Mouse (Mus musculus): Measurements from ENCODE around the gene Pah. TPM values are rescaled to one million over a fixed set of nuclear protein-coding genes. Genes with fewer than 3 reads are reported as not detected.

The Pah gene
- polyA plus RNA-seq, 1 experiment: not detected

DNA sequence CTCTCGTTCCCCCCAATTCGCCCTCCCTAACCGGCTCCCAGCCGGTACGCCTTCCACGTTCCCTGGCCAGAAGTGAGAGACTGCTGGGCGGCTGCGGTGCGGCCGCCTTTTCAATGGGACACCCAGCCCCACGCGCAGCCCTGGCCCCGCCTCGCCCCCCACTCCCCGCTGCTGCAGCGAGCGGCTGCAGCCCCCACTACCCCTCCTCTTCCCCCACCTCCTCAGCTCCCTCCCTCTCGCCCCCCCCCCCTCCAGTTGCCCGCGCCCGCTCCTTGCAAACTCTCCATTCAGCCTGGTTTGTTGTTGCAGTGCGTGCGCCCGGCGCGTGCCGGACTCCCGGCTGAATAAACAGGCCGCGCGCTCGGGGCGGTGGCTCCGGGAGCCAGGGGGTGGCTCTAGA lies 28.0 kb upstream of the Pah start, which contains the start of gene Ascl1:
Ascl1 (minus strand) TSS at position 85 of the 400 bp plus-strand sequence.
- H3K27me3 ChIP-seq (ENCODE audit: control insufficient read depth, insufficient read depth, low read length): peaks cover 18% of the 10 kb centered on the region
- under 1% methylated on average over 33 of the region's 34 CpGs for WGBS
- H3K27ac ChIP-seq (ENCODE audit: insufficient read depth, low read depth, low read length): no peak within 1 kb of the TSS
- H3K4me3 ChIP-seq (ENCODE audit: low read depth, low read length): peak within 1 kb of the TSS; percentile 39
- H3K36me3 ChIP-seq (ENCODE audit: control insufficient read depth, insufficient read depth, low read length): no peaks in the 10 kb centered on the region
- H3K4me1 ChIP-seq (ENCODE audit: control insufficient read depth, insufficient read depth, insufficient read length, low read length): no peaks in the 10 kb centered on the region
- no peak for TF ChIP-seq CTCF (IDR thresholded peaks at IDR 0.05; ENCODE audit: extremely low read depth, insufficient read length, insufficient replicate concordance, low read depth, low read length)
- TF ChIP-seq POLR2A (IDR thresholded peaks at IDR 0.05; ENCODE audit: low read depth, low read length): no peak

DNA sequence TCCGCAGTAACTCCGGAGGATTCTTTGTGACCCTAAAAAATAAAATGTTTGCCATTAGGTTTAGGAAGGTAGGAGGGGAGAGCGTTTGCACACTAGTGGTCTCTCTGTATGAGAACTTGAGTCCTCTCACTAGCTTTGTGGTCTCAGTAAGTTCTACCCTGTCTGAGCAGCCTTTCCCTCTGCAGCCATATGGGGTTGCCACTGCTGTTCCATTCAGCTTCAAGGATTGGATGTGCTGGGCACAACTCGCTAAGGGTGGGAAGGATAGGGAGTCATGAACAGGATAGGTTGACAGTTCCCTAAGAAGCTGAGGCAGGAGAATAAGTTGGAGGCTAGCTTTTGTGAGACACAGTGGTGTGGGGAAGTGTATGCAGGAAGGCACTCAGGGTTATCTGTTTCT lies 27.4 kb upstream of the Pah start:
- H3K4me1 ChIP-seq (ENCODE audit: control insufficient read depth, insufficient read depth, insufficient read length, low read length): no peaks in the 10 kb centered on the region
- H3K27ac ChIP-seq (ENCODE audit: insufficient read depth, low read depth, low read length): no peak overlapping the region
- H3K36me3 ChIP-seq (ENCODE audit: control insufficient read depth, insufficient read depth, low read length): no peaks in the 10 kb centered on the region
- 3% methylated on average over 4 of the region's 4 CpGs for WGBS
- peaks cover 16% of the 10 kb centered on the region for H3K27me3 ChIP-seq (ENCODE audit: control insufficient read depth, insufficient read depth, low read length)
- TF ChIP-seq CTCF (IDR thresholded peaks at IDR 0.05; ENCODE audit: extremely low read depth, insufficient read length, insufficient replicate concordance, low read depth, low read length): no peak
- TF ChIP-seq POLR2A (IDR thresholded peaks at IDR 0.05; ENCODE audit: low read depth, low read length): no peak
- no peak overlapping the region for H3K4me3 ChIP-seq (ENCODE audit: low read depth, low read length)

DNA sequence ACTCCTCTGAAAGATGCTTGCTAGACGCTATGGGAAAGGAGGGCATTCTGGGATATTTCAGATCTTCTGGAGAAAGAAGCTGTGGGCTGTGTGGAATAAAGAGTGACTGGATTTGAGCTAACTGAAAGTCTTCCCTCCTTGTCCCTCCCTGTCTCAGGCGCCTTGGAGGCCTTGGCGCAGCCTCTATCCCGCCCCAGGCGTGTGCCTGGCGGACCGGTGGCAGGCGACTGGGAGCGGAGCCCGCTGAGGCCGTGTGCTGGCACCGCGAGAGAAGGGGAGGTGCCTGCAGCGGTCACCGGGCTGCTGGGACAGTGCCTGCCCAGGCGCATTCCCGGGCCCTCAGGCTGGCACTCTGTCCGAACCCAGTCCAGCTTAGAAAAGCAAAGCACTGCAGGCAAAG lies 27.0 kb upstream of the Pah start:
- TF ChIP-seq POLR2A (IDR thresholded peaks at IDR 0.05; ENCODE audit: low read depth, low read length) (no peak), CTCF (IDR thresholded peaks at IDR 0.05; ENCODE audit: extremely low read depth, insufficient read length, insufficient replicate concordance, low read depth, low read length) (no peak)
- Histone ChIP-seq H3K36me3 (ENCODE audit: control insufficient read depth, insufficient read depth, low read length) (no peaks in the 10 kb centered on the region), H3K27ac (ENCODE audit: insufficient read depth, low read depth, low read length) (no peak overlapping the region), H3K4me1 (ENCODE audit: control insufficient read depth, insufficient read depth, insufficient read length, low read length) (no peaks in the 10 kb centered on the region), H3K27me3 (ENCODE audit: control insufficient read depth, insufficient read depth, low read length) (peaks cover 14% of the 10 kb centered on the region), H3K4me3 (ENCODE audit: low read depth, low read length) (no peak overlapping the region)
- 5% methylated on average over 18 of the region's 18 CpGs for WGBS

DNA sequence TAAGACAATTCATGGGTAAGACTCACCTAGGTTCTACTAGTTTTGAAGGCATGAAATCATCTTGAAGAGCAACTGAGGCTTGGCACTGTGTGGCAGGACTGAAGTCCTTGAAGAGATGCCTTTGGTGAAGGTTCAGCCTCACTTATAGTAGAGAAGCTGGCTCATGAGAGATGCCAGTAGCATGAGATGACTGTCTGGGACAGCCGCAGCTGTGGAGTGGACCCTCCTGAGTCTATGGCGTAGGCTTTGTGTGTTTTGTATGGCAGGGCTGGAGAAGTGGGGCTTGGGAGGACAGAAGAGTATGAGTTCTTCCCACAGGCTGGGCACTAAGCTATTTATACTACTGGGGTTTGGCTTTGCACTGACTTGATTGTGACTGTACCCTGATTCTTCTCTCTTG lies 24.5 kb upstream of the Pah start:
- WGBS: 86% methylated on average over 2 of the region's 2 CpGs

DNA sequence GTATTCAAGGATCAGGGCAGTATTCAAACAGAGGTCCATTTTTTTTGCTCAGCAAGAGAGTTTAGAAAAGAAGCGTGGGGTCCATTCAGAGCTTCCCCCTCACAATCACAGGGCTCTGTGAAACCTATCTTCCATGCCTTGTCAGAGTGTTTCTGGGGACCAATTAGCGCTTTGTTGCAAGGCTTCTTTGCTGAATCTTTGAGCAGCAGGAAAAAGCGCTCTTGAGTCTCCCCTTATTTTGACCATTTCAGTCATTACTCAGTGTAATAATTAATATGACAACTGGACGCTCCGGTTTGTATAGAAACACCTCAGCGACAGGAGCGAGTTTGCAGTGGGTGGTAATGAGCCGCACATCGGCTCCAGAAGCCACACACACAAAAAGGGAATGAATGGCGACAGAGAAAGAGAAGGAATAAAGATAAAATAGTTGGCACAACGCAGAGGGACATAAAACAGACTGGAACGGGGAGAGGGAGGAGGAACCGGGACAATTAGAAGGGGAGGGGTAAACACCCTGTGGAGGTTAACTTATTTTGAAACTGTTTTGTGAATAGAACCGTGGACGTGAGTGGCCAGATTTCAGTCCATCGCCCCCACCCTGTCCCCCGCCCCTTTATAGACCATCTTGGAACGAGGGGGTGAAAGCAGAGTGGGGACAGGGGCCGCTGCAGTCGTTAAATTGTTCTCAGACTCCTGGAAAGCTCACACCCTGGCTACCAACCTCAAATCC lies 20.5 kb upstream of the Pah start:
- Histone ChIP-seq H3K27me3 (ENCODE audit: control insufficient read depth, insufficient read depth, low read length) (no peaks in the 10 kb centered on the region), H3K4me1 (ENCODE audit: control insufficient read depth, insufficient read depth, insufficient read length, low read length) (no peaks in the 10 kb centered on the region), H3K4me3 (ENCODE audit: low read depth, low read length) (no peak overlapping the region), H3K36me3 (ENCODE audit: control insufficient read depth, insufficient read depth, low read length) (no peaks in the 10 kb centered on the region), H3K27ac (ENCODE audit: insufficient read depth, low read depth, low read length) (no peak overlapping the region)
- WGBS: 17% methylated on average over 20 of the region's 20 CpGs
- TF ChIP-seq CTCF (IDR thresholded peaks at IDR 0.05; ENCODE audit: extremely low read depth, insufficient read length, insufficient replicate concordance, low read depth, low read length) (no peak), POLR2A (IDR thresholded peaks at IDR 0.05; ENCODE audit: low read depth, low read length) (no peak)

More for the DNA sequence above, 24.5 kb upstream of the Pah start:
- H3K4me1 ChIP-seq (ENCODE audit: control insufficient read depth, insufficient read depth, insufficient read length, low read length): no peaks in the 10 kb centered on the region
- no peak overlapping the region for H3K4me3 ChIP-seq (ENCODE audit: low read depth, low read length)
- TF ChIP-seq CTCF (IDR thresholded peaks at IDR 0.05; ENCODE audit: extremely low read depth, insufficient read length, insufficient replicate concordance, low read depth, low read length) (no peak), POLR2A (IDR thresholded peaks at IDR 0.05; ENCODE audit: low read depth, low read length) (no peak)
- H3K27ac ChIP-seq (ENCODE audit: insufficient read depth, low read depth, low read length): no peak overlapping the region
- no peaks in the 10 kb centered on the region for H3K36me3 ChIP-seq (ENCODE audit: control insufficient read depth, insufficient read depth, low read length)
- peaks cover 12% of the 10 kb centered on the region for H3K27me3 ChIP-seq (ENCODE audit: control insufficient read depth, insufficient read depth, low read length)

DNA sequence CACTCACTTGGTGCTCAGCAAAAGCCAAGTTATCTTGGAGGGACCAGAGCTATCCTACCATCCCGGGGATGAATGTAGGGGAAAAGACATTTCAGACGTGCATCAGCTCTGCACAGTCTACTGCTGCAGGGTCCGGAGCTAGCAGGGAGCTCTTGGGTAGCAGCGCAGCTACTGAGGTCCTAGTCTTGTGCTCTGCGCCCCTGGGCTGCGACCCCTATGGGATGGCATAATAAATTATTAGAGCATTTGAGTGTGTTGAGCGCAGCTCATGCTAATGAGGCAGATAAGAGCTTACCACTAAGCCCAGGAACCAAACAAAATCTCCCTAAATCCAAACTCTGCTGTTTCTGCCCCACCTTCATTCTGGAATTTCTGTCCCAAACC lies 19.9 kb upstream of the Pah start:
- Histone ChIP-seq H3K27ac (ENCODE audit: insufficient read depth, low read depth, low read length) (no peak overlapping the region), H3K4me3 (ENCODE audit: low read depth, low read length) (no peak overlapping the region), H3K4me1 (ENCODE audit: control insufficient read depth, insufficient read depth, insufficient read length, low read length) (no peaks in the 10 kb centered on the region), H3K27me3 (ENCODE audit: control insufficient read depth, insufficient read depth, low read length) (no peaks in the 10 kb centered on the region), H3K36me3 (ENCODE audit: control insufficient read depth, insufficient read depth, low read length) (no peaks in the 10 kb centered on the region)
- WGBS: 26% methylated on average over 7 of the region's 7 CpGs
- TF ChIP-seq POLR2A (IDR thresholded peaks at IDR 0.05; ENCODE audit: low read depth, low read length): no peak
- no peak for TF ChIP-seq CTCF (IDR thresholded peaks at IDR 0.05; ENCODE audit: extremely low read depth, insufficient read length, insufficient replicate concordance, low read depth, low read length)

DNA sequence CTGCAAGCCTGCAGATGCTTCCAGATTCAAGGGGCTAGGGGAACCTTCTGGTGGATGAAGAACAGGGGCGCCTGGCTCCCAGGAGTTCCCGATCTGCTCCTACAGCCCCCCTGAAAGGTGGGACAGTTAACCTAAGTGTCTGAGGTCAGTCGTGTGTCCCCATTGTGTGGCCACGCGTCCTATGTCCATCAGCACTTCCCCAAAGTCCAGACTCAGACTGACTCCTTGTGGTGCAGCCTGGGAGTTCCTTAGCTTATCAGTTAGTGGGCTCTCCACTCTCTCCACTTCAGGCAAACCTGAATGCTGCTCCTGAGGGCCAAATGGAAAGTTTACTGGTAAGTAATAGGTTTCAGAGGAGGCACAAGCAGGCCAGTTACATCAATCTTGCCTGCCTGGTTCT lies 19.3 kb upstream of the Pah start:
- H3K4me1 ChIP-seq (ENCODE audit: control insufficient read depth, insufficient read depth, insufficient read length, low read length): no peaks in the 10 kb centered on the region
- no peak overlapping the region for H3K27ac ChIP-seq (ENCODE audit: insufficient read depth, low read depth, low read length)
- 25% methylated on average over 5 of the region's 5 CpGs for WGBS
- H3K4me3 ChIP-seq (ENCODE audit: low read depth, low read length): no peak overlapping the region
- H3K27me3 ChIP-seq (ENCODE audit: control insufficient read depth, insufficient read depth, low read length): no peaks in the 10 kb centered on the region
- TF ChIP-seq CTCF (IDR thresholded peaks at IDR 0.05; ENCODE audit: extremely low read depth, insufficient read length, insufficient replicate concordance, low read depth, low read length) (no peak), POLR2A (IDR thresholded peaks at IDR 0.05; ENCODE audit: low read depth, low read length) (no peak)
- no peaks in the 10 kb centered on the region for H3K36me3 ChIP-seq (ENCODE audit: control insufficient read depth, insufficient read depth, low read length)
